Mouse (Mus musculus): ENCODE results near the gene Wdr24. TPM values are rescaled to one million over a fixed set of nuclear protein-coding genes. Genes with fewer than 3 reads are reported as not detected.
A peak's percentile ranks its signal among the peaks of the same experiment; 100 is the strongest.

Wdr24 gene
- polyA plus RNA-seq, 1 experiment from 2014 or later, result 27.8 TPM

GRCm38 (mm10) chr17:25834595-25835222 lies 11.3 kb downstream of the Wdr24 start:
- H3K4me3 ChIP-seq (replicated peaks), result peak overlapping the region; percentile 83
- ATAC-seq (ENCODE audit: low FRiP score), result no peak
- peaks cover 77% of the 10 kb centered on the region for H3K4me1 ChIP-seq
- H3K9me3 ChIP-seq, result no peaks in the 10 kb centered on the region
- H3K4me2 ChIP-seq, result peak overlapping the region; percentile 84
- H3K27ac ChIP-seq, result no peak overlapping the region
- peak overlapping the region; percentile 71 for H3K9ac ChIP-seq
- H3K27me3 ChIP-seq, result no peaks in the 10 kb centered on the region
- peaks cover 52% of the 10 kb centered on the region for H3K36me3 ChIP-seq (replicated peaks)
- WGBS, result 85% methylated on average over 12 of the region's 12 CpGs

GRCm38 (mm10) chr17:25835301-25835700 lies 11.9 kb downstream of the Wdr24 start:
- H3K4me2 ChIP-seq, result 0 out of 2 replicates have a peak overlapping the region, but pooled peaks have one; percentile 84
- peaks cover 52% of the 10 kb centered on the region for H3K36me3 ChIP-seq (replicated peaks)
- H3K4me3 ChIP-seq (replicated peaks), result no peak overlapping the region
- H3K9ac ChIP-seq, result no peak overlapping the region
- H3K4me1 ChIP-seq, result peaks cover 71% of the 10 kb centered on the region
- no peak for ATAC-seq (ENCODE audit: low FRiP score)
- H3K27ac ChIP-seq, result no peak overlapping the region
- 91% methylated on average over 7 of the region's 7 CpGs for WGBS
- no peaks in the 10 kb centered on the region for H3K27me3 ChIP-seq
- no peaks in the 10 kb centered on the region for H3K9me3 ChIP-seq

GRCm38 (mm10) chr17:25835816-25836215 lies 12.4 kb downstream of the Wdr24 start:
- peak overlapping the region; percentile 73; the same call in 1 of the 2 replicates for H3K27ac ChIP-seq
- no peak for ATAC-seq (ENCODE audit: low FRiP score)
- H3K4me2 ChIP-seq, result peak overlapping the region; percentile 84; the same call in 1 of the 2 replicates
- H3K27me3 ChIP-seq, result no peaks in the 10 kb centered on the region
- peaks cover 66% of the 10 kb centered on the region for H3K4me1 ChIP-seq
- no peak overlapping the region for H3K4me3 ChIP-seq (replicated peaks)
- no peaks in the 10 kb centered on the region for H3K9me3 ChIP-seq
- peaks cover 52% of the 10 kb centered on the region for H3K36me3 ChIP-seq (replicated peaks)
- 96% methylated on average over 16 of the region's 16 CpGs for WGBS
- no peak overlapping the region for H3K9ac ChIP-seq

GRCm38 (mm10) chr17:25836397-25837075 lies 13.1 kb downstream of the Wdr24 start:
- H3K4me3 ChIP-seq (replicated peaks), result peak overlapping the region; percentile 38
- H3K27ac ChIP-seq, result peak overlapping the region; percentile 73
- peaks cover 52% of the 10 kb centered on the region for H3K36me3 ChIP-seq (replicated peaks)
- H3K27me3 ChIP-seq, result no peaks in the 10 kb centered on the region
- ATAC-seq (ENCODE audit: low FRiP score), result no peak
- no peaks in the 10 kb centered on the region for H3K9me3 ChIP-seq
- 29% methylated on average over 18 of the region's 23 CpGs for WGBS
- peak overlapping the region; percentile 72 for H3K4me2 ChIP-seq
- H3K4me1 ChIP-seq, result peaks cover 59% of the 10 kb centered on the region
- H3K9ac ChIP-seq, result peak overlapping the region; percentile 64

GRCm38 (mm10) chr17:25837076-25837410 lies 13.6 kb downstream of the Wdr24 start, which contains the start of gene Rhbdl1:
Gene Rhbdl1 (minus strand): TSS chr17:25837295.
- WGBS, result 1% methylated on average over 27 of the region's 29 CpGs
- Histone ChIP-seq H3K27me3 (no peaks in the 10 kb centered on the region), H3K9ac (peak within 1 kb of the TSS; percentile 64), H3K4me1 (peaks cover 54% of the 10 kb centered on the region), H3K9me3 (no peaks in the 10 kb centered on the region), H3K4me3 (replicated peaks) (peak within 1 kb of the TSS; percentile 38), H3K4me2 (peak within 1 kb of the TSS; percentile 72), H3K27ac (peak within 1 kb of the TSS; percentile 73), H3K36me3 (replicated peaks) (peaks cover 53% of the 10 kb centered on the region)
- peak; percentile 37; the same call in 1 of the 2 replicates for ATAC-seq (ENCODE audit: low FRiP score)

GRCm38 (mm10) chr17:25837533-25837932 lies 14.1 kb downstream of the Wdr24 start:
- no peaks in the 10 kb centered on the region for H3K9me3 ChIP-seq
- ATAC-seq (ENCODE audit: low FRiP score), result no peak
- no peak overlapping the region for H3K4me3 ChIP-seq (replicated peaks)
- peak overlapping the region; percentile 64; the same call in 1 of the 2 replicates for H3K9ac ChIP-seq
- WGBS, result 40% methylated on average over 3 of the region's 3 CpGs
- peak overlapping the region; percentile 72 for H3K4me2 ChIP-seq
- H3K36me3 ChIP-seq (replicated peaks), result peaks cover 58% of the 10 kb centered on the region
- H3K4me1 ChIP-seq, result peaks cover 51% of the 10 kb centered on the region
- H3K27ac ChIP-seq, result peak overlapping the region; percentile 73
- H3K27me3 ChIP-seq, result no peaks in the 10 kb centered on the region

GRCm38 (mm10) chr17:25838904-25839303 lies 15.5 kb downstream of the Wdr24 start:
- H3K36me3 ChIP-seq (replicated peaks), result peaks cover 58% of the 10 kb centered on the region
- H3K4me3 ChIP-seq (replicated peaks), result no peak overlapping the region
- H3K4me1 ChIP-seq, result peaks cover 57% of the 10 kb centered on the region
- no peaks in the 10 kb centered on the region for H3K9me3 ChIP-seq
- no peak overlapping the region for H3K27ac ChIP-seq
- no peaks in the 10 kb centered on the region for H3K27me3 ChIP-seq
- 83% methylated on average over 4 of the region's 4 CpGs for WGBS
- H3K4me2 ChIP-seq, result no peak overlapping the region
- H3K9ac ChIP-seq, result no peak overlapping the region
- ATAC-seq (ENCODE audit: low FRiP score), result no peak

GRCm38 (mm10) chr17:25839455-25840235 lies 16.2 kb downstream of the Wdr24 start:
- no peak overlapping the region for H3K27ac ChIP-seq
- no peak overlapping the region for H3K4me3 ChIP-seq (replicated peaks)

GRCm38 (mm10) chr17:25840519-25840918 lies 17.1 kb downstream of the Wdr24 start:
- no peak for ATAC-seq (ENCODE audit: low FRiP score)
- Histone ChIP-seq H3K36me3 (replicated peaks) (peaks cover 51% of the 10 kb centered on the region), H3K27ac (no peak overlapping the region), H3K9ac (no peak overlapping the region), H3K27me3 (no peaks in the 10 kb centered on the region), H3K4me1 (peaks cover 48% of the 10 kb centered on the region), H3K4me2 (no peak overlapping the region), H3K4me3 (replicated peaks) (no peak overlapping the region), H3K9me3 (no peaks in the 10 kb centered on the region)
- 95% methylated on average over 6 of the region's 6 CpGs for WGBS

More at GRCm38 (mm10) chr17:25839455-25840235, 16.2 kb downstream of the Wdr24 start:
- Histone ChIP-seq H3K4me1 (peaks cover 52% of the 10 kb centered on the region), H3K36me3 (replicated peaks) (peaks cover 57% of the 10 kb centered on the region), H3K27me3 (no peaks in the 10 kb centered on the region), H3K4me2 (no peak overlapping the region), H3K9me3 (no peaks in the 10 kb centered on the region), H3K9ac (no peak overlapping the region)
- 89% methylated on average over 14 of the region's 14 CpGs for WGBS
- ATAC-seq (ENCODE audit: low FRiP score), result no peak

GRCm38 (mm10) chr17:25841117-25841880 lies 17.9 kb downstream of the Wdr24 start, which contains the start of gene Gm20683:
Gene Gm20683 (minus strand): TSS chr17:25841763.
- Histone ChIP-seq H3K4me3 (replicated peaks) (no peak within 1 kb of the TSS), H3K9me3 (no peaks in the 10 kb centered on the region), H3K27me3 (no peaks in the 10 kb centered on the region), H3K36me3 (replicated peaks) (peaks cover 59% of the 10 kb centered on the region), H3K4me1 (peaks cover 40% of the 10 kb centered on the region), H3K9ac (no peak within 1 kb of the TSS), H3K4me2 (no peak within 1 kb of the TSS), H3K27ac (no peak within 1 kb of the TSS)
- no peak for ATAC-seq (ENCODE audit: low FRiP score)
- 94% methylated on average over 22 of the region's 22 CpGs for WGBS

GRCm38 (mm10) chr17:25842509-25842908 lies 19.1 kb downstream of the Wdr24 start:
- H3K36me3 ChIP-seq (replicated peaks), result peaks cover 66% of the 10 kb centered on the region
- ATAC-seq (ENCODE audit: low FRiP score), result no peak
- WGBS, result 90% methylated on average over 3 of the region's 3 CpGs
- no peak overlapping the region for H3K4me2 ChIP-seq
- no peak overlapping the region for H3K4me3 ChIP-seq (replicated peaks)
- no peaks in the 10 kb centered on the region for H3K9me3 ChIP-seq
- H3K27me3 ChIP-seq, result no peaks in the 10 kb centered on the region
- H3K27ac ChIP-seq, result no peak overlapping the region
- no peak overlapping the region for H3K9ac ChIP-seq
- H3K4me1 ChIP-seq, result peaks cover 28% of the 10 kb centered on the region
